Mouse (Mus musculus) liver (tissue): ENCODE results near the gene Prtn3.

Experiments
- DNase-seq: peaks from one replicate; pipeline ENCODE4 v3.0.0-alpha.2; 2020; ENCODE audit warnings: mixed read lengths

Gene Prtn3

DNA sequence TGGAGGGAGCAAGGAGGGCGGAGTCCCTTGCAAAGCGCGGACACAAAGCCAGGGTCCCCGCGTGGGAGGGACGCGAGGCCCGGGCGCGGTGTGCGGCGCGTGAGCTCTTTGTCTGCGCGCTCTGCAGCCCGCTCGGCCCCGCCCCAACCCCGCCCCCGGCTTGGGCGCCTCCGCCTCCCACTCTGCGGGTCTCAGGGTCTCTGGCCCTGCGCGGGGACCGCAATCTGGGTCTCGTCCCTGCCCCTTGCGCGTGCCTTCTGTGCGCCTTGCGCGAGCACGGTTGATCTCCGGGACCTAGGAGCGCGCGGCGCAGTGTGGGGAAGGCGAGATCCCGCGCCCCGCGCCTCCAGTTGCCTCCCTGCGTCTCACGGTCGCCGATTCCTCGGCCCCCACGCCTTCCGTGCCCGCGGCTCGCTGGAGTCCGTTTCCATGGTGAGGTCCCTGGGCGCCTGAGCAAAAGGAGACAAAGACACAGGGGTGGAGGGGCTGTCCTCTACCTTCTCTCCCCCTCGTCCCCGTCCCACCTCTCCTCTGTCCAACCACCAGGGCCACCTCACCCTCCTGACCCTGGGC lies at the start of gene Prtn3, which contains the start of gene Plppr3:
Gene Prtn3, plus strand, starts transcription at position 187 of the 573 bp plus-strand sequence.
Gene Plppr3, minus strand, starts transcription at position 345 of the 573 bp plus-strand sequence.
- peak; percentile 52 for DNase-seq

DNA sequence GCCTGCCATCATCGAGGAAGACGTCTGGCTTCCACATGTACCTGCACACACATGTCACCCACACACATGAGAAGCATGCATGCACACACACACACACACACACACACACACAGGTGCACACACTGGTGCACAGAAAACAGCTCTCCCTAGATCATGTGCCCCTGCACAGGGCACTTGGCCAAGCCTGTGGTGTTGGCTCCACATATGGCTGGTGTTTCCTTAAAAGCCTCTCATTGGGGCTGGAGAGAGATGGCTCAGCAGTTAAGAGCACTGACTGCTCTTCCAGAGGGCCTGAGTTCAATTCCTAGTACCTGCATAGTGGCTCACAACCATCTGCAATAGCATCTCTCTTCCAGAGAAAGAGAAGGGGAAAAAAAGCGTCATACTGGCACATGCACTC lies 42.7 kb upstream of the Prtn3 start:
- no peak for DNase-seq

DNA sequence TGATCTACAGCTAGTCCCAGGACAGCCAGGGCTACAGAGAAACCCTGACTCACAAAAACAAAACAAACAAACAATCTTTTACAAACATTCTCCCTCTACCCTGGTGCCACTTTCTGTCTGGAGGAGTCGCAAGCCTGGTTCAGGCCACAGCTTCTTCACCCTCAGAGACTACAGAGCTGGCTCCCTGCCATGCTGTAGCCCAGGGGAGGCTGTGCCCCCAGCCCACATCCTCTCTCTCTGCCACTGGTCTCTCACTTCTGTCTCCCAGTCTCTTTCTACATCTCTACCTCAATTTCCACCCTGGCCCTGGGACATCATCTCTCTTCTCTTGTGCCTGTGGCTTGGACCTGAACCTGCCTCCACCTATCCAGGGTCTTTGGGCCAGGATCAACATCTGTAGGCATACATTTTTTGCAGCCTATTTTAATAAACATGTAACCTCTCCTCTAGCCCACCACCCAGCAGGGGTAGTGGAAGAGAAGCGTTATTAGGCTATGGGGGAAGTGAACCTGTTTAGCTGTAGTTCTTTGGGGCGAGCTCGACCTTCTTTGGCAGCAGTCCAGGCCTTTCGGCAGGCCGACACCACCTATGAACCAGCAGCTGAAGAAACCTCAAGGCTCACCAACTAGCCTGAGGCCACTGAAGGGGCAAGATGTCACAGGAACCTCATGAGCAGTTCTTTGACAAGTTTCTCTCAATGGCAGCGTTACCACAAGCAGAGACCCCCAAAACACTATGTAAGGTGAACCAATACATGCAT lies 42.1 kb upstream of the Prtn3 start:
- no peak for DNase-seq

DNA sequence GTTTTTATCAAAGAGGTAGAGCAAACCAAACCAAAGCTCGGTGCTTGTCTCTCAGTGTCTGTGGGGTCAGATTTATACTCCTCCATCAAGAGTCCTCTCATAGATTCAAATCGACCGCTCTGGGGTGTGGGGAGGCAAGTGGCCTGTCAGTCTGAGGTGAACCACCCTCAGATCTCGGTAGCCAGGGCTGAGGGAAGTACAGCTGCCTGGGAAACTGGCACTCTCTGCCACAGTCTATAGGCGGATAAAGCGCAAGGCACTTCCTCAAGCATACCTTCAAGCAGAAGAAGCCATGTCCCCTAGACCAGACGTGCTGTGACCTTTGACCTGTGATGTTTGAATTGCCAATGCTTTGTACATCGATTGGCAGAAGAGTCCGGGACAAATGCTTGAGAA lies 41.5 kb upstream of the Prtn3 start:
- no peak for DNase-seq

DNA sequence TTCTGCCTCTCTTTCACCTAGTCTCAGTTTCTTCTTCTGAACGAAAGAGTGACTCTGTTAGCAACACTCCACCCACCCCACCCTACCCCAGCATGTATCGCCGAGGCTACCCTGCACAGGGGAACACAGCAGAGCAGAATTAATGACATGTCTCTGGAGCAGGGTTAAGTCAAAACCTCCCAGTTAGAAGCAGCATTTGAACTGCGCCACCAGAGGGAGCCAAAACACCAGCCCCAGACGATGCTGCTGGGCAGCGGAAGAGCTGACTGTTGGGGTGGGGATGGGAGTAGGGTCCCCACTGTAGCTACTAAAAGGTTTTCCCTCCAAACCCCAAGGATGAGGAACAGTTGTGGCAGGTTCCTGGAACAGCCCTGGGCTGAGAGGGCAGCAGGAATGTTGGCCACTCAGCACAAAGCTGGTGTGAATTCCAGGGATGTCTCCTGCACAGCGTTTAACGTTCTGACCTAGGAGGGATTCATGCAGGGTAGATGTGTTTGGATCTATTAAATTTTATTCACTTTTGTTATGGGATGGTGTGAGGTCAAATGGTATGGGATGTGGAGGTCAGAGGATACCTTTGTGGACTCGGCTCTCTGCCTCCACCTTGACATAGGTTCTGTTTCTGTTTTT lies 39.4 kb upstream of the Prtn3 start:
- peak; percentile 75 for DNase-seq

DNA sequence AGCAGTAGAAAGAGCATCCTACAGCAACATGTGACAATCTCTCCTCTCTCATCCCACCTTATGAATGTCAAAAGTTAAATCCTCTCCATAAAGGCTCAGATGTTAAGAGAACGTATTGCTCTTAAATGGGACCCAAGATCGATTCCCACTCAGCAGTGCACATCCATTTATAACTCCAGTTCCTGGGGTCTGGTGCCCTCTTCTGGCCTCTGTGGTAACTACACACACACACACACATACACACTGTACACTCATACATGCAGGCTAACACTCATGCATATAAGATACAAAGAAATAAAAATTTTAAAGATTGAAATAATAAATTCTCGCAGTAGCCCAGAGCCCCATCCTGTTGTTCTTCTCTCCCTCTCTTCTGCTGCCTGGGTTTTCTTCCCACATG lies 37.4 kb upstream of the Prtn3 start:
- no peak for DNase-seq

DNA sequence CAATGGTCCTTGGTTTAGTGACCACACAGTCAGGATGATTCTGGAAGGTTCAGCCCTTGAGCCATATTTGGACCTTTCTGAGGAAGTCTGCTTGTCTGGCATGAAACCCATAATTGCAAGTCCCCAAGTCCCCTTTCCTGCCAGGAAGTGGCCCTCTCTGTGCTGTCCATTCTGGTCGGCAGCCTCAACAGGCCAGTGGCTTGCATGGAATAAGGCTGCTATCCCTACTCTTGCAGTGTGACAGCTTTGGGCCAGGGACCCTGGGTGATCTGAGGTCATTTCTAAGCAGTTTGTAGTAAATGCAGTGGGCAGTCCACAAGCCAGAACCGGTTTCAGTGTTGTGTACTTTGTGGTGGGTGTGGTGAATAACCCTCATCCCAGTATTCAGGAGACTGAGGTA lies 36.1 kb upstream of the Prtn3 start:
- no peak for DNase-seq

DNA sequence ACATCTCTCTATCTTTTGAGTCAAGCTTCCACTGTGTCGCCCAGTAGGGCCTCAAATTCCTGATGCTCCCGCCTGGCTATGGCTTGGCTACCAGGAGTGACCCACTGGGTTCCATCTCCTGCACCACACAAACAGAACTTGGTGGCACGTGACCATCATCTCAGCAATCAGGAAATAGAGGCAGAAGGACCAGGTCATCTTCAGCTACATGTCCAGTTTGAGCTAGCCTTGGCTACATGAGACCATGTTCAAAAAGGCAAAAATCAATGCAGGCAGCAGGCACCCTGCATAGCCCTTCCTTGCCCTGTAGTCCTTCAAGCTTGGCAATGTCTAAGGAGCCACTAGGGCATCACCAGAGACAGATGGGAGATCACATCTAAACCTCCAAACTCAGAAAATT lies 34.2 kb upstream of the Prtn3 start:
- no peak for DNase-seq

DNA sequence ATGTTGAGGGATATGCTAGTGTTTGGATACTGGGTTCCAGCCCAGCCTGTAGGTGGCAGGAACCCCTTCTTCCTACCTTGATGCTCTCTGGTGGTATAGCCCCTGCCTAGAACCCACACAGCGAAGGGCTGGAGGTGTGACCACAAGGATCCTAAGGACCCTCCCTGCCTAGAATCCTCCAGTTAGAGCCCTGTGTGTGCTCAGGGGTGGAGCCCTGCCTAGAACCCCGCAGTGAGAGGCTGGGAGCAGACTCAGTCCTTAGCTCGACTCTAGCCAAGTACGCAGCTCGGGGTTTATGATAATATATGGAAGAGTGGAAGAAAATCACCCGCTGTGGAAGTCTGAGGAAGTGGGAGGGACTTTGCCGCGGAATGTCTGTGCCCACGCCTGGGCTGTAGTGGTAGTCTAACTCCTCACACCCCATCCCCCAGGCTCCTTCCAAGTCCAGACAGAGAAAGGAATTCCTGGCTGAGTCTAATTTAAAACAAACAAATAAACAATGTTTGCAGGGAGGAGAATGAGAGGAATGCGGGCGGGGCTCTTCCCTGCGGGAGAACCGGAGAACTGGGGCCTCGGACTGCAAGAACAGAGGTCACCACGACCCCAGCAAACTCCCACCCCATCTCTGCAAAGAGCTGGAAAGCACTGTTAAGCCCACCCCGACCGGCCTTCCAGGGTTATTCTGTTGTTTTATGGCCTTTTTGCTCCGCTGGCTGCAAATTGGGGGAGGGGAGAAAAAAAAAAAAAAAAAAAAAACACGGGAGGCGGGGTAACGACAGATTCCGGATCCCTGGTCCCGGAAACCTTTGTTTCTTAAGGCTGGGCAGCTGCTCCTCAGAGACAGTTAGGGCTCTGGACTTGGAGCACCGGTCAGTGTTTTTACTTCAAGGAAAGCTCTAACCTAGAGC lies 33.4 kb upstream of the Prtn3 start:
- peak; percentile 60 for DNase-seq

DNA sequence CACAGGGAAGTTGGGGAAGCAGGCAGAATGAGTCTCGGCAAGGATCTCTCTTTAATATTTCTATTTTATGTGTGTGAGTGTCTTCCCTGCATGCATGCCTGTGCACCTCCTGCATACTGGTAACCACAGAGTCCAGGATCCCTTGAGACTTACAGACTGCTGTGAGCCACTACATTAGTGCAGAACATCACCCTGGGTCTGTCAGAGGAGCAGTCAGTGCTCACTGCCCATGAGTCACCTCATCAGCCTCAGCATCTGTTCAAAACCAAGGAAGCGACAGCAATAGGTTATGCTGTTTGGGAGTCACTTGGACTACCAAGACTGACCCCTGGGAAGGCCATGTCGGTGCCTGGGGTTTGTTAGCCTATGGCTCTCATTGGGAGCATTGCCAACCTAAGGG lies 32.0 kb upstream of the Prtn3 start:
- no peak for DNase-seq

DNA sequence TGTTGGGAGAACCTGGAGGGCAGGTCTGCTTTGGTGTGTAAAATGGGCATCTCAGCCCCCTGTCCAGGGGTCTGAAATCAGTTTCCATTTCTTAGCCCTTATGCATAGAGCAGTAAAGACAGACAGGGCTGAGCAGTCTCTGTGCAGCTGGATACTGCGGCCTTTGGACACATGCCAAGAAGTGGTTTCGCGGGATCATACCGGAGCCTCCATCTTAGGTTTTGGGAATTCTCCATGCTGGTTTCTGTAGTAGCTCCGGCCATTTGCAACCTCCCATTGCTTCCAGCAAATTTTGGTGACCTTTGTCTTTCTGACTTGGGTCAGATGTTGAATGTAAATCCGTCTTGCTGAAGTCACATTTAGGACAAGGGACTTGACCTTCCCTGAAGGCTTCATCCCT lies 30.8 kb upstream of the Prtn3 start:
- no peak for DNase-seq

DNA sequence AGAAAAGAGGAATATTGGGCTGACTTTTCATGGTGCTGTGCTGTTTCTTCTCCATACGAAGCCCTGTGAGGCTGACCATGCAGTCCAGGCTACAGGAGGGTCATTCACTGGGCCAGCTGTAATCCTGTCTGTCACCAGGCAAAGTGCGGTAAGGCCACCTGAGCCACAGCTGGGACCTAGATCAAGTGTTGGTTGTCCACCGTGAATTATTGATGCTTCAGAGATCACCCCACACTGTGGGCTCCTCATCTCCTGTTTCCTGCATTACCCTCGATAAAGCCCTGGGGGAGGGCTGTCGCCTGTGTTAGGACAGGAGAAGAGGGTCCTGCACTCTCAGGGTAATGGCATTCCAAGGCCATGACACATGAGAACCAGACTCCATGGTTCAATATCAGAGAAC lies 27.7 kb upstream of the Prtn3 start:
- no peak for DNase-seq

DNA sequence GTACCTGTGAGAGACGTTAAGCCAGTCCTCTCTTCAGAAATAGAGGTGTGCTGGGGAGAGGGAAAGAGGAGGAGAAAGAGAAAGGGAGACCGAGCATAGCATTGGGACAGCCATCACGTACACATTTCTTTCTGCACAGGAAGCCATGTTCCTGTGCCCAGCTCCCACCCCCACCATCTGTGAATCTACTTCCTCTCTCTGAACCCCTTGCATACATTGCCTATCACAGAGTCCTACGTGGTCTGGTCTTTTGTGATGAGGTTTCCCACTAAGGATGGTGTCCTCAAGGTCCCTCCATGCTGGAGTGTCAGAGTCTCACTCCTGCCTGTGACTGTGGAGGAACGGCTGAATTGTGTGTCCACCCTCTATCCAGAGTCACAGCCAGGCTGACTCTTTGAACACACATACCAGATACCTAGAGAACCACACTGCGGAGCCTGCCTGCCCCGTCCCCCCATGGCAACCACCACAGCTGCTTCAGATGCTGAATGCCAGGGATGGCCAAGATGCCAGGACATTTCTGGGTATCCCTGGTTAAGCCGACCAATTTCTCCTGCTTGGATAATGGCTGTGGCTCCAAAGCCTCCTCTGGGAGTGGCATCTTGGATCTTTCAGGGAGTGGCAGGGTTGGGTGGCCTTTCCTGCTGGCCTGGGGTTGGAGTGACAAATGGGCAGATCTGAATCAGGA lies 24.2 kb upstream of the Prtn3 start:
- DNase-seq: no peak

DNA sequence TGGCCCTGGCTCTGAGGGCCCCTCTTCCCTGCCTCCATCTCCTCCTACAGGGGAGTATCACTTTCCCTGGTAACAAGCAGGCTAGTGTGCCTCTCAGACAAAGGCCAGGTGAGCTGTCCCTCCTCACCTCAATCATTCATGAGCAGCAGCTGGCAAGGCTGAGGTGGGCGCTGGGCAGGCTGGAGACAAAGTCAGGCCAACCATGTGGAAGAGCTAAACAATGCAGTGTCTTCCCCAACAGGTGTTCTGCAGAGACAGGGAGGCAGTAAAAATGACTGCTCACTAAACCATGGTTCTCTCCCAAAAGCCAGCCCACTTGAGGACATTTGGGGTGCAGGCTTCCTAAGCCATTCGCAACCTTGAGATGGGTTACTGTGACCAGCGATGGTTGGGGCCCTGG lies 22.6 kb upstream of the Prtn3 start:
- no peak for DNase-seq

DNA sequence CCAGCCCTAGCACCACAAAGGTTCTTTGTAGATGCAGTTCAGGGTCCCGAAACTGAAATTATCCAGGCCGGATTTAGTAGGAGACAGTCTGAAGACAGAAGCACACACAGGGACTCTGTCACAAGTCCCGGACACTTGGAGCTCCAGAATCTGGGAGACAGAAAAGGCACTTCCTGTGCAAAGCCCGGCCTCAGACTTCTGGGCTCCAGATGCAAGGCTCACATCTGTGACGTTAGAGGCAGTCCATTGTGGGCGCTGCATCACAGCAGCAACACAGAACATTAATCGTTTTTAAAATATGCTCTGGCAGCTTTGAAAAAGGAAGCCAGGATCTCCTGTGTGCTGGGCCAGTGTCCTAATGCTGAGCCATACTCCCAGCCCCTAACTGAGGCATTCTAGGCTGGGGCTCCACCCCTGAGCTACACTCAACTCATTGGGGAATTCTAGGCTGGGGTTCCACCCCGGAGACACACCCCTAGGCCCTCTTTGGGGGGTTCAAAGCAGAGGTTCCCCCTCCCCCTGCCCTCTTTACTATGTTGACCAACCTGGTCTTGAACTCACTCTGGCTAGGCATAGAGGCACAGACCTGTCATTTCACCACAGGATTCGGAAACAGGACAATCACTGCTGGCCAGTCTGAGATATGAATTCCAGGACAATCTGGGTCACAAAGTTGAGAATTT lies 22.0 kb upstream of the Prtn3 start:
- DNase-seq: no peak

DNA sequence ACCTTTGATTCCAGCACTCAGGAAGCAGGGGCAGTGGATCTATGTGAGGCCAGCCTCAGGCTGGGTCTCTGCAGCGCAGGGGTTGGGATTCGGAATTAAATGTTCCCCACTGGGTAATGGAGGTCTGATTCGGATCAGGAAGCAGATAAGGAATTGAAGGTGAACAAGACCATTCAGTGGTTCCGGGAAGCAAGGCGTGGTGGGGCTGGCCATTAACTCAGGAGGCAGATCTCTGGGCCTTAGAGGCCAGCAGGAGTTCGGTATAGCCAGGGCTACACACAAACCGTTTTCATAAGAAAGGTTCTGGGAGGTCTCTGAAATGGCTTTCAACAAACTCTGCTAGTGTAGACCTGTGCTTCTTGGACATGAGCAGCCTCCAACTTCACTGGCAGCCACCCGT lies 21.4 kb upstream of the Prtn3 start:
- DNase-seq: no peak

DNA sequence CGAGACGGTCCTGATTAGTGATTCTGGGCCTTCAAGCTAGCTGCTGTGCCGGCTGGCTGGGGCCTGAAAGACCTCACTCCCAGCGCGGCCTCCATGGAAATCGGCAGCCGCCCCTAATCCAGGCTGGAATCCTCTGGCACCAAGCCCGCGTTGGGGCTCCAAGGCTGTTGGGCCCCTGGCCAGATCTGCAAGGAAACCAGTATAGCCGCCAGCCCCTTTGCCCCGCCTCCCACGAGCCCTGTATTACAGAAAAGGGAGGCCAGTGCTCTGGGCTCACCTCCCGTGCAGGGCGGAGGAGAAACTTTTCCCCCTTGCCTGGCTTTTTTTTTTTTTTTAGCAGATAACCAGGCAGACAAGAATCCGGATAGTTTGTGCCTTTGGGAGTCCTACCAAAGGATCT lies 20.9 kb upstream of the Prtn3 start:
- peak; percentile 88 for DNase-seq

DNA sequence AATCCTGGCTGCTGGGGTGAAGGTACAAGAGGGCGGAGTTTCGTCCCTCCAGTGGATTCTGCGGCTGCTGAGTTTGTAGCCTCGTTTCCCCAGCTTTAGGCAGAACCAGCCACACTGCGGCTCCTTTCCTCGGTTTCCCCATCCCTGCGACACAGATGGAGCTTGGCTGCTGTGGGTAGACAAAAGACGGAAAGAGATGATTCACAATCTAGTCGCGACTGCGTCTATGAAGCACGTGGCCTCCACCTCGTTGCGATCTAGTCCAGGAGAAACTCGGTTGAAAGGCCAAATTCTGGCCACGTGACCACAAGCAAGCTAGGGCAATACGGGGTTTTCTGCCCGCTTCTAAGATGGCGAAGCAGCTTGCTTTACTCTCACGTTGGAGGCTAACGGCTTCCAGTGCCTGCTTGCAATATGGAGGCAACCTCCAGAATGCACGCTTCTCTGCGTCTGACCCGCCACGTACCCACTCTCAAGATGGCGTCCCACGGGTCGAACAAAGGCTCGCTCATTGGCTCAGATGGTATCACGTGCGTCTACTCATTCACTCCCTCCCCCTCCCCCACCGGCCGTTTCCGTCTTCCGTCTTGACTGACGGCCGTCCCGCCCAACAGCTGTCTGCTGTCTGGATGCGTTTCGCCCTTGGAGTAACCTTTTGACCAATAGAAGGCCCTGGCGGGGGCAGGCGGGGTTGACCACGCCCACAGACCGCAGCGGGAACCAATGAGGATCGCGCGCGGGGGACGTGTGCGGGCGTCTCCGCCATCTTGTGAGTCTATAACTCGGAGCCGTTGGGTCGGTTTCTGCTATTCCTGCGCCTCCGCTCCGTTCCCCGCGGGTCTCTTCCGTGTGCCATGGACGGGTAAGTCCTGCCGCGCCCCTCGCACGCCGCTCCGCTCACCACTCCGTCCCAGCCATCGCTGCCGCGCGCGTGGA lies 20.1 kb upstream of the Prtn3 start, which contains the start of gene Ptbp1:
Gene Ptbp1, plus strand, starts transcription at position 568 of the 936 bp plus-strand sequence.
- DNase-seq: peak; percentile 100

DNA sequence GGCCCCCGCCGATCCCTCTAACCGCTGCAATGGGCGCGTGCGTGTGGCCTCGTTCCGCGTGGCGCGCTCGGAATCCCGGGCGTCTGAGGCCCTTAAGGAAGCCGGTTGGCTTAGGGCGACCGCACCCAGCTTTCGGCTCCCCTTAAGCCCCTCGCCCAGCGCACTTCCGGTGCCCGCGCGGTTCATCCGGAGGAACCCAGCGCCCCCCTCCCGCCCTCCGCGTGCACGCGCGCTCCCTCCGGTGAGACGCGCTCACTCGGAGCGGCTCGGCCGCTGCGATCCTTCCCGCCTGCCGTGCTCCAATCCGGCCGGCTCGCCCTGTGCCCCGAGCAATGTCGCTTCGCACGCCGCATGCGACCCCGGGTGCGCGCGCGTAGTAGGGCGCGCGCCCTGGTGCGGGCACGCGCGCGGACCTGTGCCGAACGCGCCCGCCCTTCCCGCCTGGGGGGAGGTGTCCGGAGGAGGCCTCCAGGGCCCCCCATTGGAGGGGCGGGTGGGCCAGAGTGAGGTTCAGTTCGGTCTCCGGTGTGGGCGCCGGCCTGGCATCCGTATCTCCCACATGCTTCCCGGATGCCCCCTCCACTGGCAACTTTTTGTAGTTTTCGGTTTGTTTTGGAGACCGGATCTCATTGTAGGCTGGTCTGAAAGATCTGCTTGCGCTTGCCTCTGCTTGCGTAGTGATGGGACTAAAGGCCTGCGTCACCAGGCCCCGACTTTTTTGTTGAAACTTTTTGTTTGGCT lies 19.3 kb upstream of the Prtn3 start:
- peak; percentile 72 for DNase-seq
